Mouse (Mus musculus) adrenal gland, adult 8-10 months (tissue): ENCODE measurements at regions not wholly inside any gene's neighbourhood (a gene's known extent, or its start where the extent isn't known, plus 50 kb on each side); places are given as distances from the start of the nearest gene placed in this dataset.
A peak's percentile ranks its signal among the peaks of the same experiment; 100 is the strongest.

Experiments used
- DNase-seq: peaks from one replicate; pipeline ENCODE4 v3.0.0; 2022

DNA sequence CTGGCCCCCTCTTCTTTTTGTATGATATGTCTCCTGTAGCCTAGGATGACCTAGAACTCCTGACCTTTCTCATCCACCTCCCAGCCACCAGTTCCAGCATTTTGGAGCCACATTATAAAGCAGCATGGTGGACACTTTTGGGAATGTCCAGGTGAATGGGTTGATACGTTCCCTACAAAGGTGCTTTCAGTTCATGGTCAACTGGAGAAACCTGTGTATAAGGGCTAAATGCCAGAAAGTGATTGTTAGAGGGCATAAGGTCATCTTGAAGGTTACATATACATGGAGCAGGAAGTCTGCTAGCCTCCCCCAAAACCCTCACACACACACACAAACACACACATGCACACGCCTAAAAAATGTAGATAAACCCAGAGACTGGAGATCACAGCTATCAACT lies 86.1 kb upstream of the Tbx3 start:
- DNase-seq = no peak

DNA sequence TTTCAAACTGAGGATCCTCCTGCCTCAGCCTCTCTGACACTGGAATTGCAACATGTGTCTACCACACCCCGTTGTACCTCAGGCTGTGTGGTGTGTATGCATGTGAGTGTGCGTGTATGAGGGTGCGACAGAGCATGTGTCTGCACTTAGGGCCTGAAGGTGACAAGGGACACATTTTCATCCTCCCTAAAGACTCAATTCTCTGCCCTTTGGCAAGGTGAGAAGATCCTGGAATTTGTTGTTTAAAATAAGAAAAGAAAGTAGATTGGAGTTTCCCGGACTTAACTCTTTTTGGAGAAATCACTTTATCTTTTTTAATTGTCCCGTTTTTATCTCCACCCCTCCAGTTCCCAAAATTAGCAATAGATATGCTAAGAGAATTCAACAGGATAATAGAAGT lies 85.6 kb upstream of the Tbx3 start:
- DNase-seq = no peak

DNA sequence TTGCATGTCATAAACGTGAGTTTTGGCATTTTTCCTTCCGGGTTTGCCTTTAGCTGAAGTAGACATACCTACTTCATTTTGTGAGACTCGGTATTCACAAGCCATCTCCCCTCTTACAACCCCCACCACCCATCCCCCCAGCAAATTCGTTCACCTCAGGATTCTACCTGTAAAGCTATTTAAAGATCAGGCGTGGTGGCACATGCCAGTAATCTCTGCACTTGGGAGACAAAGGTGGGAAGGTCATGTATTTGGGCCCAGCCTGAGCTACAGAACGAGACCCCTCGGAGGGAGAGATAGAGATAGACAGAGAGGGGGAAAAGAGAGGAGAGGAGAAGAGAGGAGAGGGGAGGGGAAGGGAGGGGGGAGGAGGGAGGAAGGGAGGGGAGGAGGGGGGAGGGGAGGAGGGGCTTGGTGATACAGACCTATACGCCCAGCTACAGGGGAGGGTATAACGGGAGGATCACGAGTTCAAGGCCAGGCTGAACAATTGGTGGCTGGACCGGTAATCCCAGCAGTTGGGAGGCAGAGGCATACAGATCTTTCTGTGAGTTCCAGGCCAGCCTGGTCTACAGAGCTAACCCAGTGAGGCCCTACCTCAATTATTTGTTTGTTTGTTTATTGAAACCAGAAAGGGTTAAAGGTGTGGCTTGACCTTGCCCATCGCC lies 83.9 kb upstream of the Tbx3 start:
- DNase-seq = no peak

DNA sequence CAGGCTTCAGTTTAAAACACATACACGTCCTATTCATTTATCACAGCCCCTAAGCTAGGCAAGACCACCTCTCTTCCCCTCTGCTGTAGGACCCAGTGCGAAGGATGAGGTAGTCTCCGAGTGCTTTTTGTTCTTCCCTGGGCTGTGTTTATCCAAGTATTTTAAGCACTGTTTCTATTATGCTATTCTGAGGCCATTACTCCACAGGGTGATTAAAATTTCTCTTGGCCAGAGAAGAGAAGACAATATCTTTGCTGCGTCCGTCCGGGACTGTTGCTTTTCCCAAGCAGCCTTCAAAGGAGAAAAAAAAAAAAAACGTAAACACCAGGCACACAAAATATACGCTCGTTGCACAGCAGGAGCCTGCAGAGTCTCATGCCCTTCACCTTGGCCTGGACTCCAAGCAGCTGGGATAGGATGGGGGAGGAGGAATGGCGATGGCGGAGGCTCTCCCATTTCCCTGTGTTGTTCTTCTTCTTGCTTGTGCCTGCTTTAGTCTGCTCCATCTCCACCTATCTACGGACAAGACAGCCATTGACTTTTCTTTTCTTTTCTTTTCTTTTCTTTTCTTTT lies 83.1 kb upstream of the Tbx3 start:
- no peak for DNase-seq

DNA sequence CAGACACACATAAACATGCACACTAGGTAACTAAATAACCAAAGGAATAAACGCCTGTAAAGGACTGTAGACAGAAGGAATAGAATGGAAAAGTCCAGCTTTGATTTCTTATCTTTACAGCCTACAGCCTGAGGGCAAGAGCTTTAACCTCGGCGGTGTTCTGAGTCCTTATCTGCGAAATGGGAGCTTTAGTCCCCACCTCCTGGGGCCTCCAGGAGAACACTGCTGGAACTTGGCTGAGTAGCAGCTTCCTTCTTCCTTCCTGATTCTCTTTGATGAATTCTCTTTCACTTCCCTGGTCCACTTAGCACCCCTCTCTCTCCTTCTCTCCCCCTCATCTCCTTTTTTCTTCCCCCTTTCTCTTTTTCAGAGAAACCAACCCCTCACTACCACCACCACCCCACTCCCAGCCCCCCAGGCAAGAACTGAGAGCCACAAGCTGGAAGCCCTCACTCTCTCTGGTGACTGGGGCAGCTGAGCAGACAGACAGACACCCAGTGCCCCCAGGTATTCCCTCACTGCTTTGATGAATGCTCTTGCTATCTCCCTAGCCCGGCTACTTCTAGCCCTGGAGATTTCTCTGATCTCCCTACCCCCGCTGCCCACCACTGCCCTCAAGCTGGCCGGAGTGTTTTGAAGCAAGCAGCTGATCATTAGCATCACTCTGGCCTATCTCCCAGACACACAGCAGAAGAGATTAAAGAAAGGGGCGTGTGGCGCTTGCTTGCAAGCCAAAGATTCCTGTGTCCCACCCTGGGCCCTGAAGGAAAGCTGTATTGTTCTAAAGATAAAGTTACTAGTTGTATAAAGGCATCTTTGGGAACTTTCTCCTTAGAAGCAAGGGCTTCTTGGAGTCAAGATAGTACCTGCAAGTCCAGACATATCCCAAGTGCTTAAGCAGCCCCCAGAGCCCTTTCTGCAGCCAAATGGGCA lies 81.9 kb upstream of the Tbx3 start:
- DNase-seq = no peak

DNA sequence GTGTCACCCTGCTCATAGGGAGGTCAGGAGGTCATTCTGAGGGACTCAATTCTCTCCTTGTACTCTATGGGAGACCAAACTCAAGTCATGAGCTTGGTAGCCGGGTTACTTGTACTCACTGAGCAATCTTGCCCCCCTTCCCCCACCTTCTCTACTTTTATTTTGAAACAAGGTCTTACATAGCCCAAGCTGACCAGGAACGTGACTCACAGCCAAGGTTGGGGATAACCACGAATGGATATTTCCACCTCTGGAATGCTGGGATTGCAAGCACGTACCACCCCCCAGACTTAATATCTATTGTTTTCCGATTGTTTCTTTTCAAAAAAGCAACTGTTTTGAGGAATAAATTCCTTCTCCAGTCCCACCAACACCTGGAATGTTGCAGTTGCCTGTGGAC lies 79.2 kb upstream of the Tbx3 start:
- DNase-seq = no peak

DNA sequence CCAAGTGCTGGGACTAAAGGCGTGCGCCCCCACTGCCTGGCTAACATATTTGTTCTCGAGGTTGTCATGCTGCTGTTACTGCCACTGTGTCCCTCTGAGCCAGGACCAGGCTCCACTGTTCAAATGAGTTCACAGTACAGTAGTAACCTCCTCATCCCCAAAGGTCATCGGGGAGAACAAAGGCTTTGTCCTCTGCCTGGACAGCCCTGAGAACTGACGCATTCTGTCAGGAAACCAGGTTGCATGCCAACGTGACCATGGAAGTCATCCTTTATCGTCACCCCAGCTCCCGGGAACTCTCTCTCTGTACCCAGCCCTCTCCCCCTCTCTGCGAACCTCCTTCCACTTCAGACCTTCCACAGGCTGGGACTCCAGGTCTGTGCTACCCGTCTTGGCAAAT lies 77.6 kb upstream of the Tbx3 start:
- peak; percentile 75 for DNase-seq

DNA sequence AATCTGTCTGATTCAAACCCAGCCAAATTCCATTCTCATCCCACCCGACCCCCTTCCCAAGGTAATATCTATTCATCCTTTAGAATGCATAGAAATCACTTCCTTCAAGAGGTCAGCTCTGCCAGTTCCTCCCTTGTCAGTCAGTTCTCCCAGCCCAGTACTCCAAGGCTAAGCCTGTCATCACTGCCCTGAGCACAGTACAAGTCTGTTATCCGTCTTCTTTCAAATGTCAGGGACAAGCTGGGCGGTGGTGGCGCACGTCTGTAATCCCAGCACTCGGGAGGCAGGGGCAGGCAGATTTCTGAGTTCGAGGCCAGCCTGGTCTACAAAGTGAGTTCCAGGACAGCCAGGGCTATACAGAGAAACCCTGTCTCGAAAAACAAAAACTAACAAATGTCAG lies 75.9 kb upstream of the Tbx3 start:
- DNase-seq = peak; percentile 64

DNA sequence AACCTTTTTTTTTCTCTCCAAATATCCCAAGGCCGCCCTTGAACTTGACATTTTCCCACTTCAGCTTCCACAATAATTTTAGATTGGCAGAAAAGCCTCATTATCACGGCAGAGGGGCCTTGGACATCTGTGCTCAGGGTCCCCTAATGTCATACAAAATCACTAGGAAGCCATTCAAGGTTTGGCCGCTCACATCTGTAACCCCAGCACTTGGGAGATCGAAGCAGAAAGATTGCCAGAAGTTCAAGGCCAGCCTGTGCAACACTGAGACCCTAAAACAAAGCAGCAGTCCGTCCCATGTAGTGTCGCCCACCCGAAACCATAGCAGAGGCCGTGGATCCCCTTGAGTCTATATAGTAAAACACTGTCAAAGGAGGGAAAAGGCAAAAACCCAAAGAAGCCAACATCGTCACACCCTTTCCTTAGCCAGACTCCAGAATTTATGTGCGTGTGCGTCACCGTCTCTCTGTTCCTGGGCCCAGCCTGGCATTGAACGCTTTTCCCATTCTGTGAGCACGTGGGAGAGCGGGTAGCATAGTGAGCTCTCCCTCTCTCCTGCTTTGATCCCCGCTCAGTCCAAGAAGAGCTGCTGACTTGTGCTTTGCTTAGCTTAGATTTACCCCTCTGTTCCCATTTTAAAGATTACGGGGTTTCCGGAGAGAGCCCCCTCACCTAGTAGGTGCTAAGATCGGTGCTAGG lies 74.0 kb upstream of the Tbx3 start:
- peak; percentile 84 for DNase-seq

DNA sequence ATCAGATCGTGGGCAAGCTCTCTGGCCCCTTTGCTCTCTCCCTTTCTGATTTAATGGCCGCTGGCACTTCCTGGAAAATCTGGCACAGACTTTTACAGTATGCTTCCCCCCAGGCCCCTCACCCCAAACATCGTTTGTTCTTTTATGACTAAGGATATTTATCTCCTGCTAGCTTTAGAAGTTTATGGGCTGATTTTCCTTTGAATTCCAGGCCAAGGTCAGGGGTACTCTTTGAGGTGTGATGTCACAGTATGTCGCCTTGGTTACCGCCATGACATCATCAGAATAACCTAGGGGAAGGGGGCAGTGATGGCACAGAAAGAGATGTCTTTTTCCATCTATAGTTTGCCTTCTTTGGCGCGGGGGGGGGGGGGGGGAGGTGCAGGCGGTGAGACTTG lies 73.5 kb upstream of the Tbx3 start:
- DNase-seq = peak; percentile 57

DNA sequence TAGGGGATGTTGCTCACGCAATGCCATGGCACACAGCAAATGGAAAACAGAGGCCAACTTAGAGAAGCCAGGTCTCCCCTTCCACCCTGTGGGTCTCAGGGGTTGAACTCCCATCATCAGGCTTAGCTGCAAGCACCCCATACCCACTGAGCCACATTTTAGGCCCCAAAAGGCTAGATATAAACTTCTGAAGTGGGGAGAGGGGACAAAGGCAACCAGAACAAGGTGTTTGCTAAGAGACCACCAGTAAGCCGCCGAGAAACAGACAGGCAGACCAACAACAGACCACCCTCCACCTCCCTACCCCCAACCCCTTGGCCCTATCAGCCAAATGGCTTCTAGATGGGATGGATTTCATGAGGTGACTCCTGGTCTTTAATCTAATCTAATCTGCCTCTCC lies 72.9 kb upstream of the Tbx3 start:
- DNase-seq = no peak

DNA sequence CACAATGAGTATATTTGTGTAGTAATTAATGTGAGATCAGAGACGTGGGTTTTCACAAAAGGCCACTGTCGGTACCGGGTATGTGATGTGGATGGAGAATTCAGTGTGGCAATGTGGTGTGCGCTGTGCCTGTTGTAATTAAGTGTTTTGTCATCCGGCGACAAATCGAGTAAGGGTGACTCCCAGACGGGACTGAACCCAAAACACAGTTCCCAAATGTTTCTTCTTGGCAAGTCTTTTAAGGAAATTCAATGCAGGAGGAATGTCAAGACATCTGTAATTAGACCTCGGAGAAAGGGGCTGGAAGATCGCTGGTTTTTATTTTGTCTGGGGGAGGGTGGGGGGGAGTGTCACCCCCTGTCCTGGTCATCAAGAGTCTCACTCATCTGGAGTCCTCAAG lies 72.3 kb upstream of the Tbx3 start:
- DNase-seq = no peak

DNA sequence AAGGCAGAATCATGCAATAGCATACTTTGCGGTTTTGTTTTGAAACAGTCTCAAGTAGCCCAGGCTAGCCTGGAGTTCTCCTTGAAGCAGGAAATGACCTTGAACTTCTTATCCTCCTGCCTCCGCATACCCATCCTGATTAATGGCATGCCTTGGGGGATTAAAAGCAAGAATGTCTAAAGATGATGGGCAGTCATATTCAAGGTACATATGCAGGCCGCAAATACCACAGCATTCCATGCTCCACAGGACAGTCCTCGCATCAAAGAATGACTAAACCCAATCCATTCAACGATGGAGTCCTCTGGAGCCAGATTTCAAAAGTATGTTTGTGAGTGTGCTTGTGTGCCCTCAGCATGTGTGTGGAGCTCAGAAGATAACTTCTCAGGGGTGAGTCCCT lies 69.1 kb upstream of the Tbx3 start:
- no peak for DNase-seq

DNA sequence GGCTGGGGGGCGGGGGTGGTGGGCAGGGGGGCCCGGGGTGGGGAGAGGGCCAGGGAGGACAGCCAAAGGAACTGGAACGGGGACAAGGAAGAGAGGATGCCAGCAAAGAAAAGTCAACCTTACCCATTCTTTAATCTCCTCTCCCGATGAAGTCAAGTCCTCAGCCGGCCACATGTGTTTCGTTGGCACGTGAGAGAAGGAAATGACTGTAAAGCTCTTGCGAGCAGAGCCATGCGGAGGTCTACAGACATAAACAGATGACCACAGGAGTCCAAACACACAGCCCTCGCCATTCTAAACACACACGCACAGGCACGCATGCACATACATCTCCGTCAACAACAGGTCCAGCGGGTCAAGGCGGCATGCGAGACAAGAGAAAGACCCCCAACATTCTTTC lies 68.5 kb upstream of the Tbx3 start:
- DNase-seq = no peak

DNA sequence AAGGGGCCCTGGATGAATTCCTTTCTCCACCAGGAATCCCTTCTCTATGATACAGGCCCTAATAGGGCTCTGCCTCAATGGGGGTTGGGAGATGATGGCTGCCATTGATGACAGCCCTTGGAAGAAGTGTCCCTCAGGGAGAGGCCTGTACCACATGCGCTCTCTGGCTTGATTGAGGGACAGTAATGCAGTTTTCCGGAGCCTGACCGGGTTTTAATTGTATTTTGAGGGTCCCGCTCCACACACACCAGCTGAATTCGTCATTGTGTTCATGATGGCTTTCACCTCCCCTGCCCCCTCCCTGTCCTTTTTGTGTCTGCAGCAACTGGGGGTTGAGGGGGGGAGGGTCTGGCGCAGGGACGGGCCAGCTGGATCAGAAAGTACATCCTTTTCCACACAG lies 65.0 kb upstream of the Tbx3 start:
- DNase-seq = no peak

DNA sequence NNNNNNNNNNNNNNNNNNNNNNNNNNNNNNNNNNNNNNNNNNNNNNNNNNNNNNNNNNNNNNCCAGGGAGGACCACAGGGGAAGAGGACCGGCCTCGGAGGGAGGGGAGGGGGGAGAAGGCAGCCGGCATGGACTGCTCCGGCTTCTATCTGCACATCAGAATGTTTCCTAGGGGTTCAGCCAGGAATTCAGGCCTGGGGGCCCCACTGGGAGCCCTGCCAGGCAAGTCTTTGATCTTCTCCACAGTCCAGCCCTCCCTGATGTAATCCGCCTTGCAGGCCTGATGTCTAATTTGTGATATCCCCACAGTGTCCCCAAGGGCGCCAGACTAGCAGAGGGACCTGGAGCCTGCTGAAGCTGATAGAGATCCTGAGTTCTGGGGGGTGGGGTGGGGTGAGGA lies 57.1 kb upstream of the Tbx3 start:
- peak; percentile 65 for DNase-seq

DNA sequence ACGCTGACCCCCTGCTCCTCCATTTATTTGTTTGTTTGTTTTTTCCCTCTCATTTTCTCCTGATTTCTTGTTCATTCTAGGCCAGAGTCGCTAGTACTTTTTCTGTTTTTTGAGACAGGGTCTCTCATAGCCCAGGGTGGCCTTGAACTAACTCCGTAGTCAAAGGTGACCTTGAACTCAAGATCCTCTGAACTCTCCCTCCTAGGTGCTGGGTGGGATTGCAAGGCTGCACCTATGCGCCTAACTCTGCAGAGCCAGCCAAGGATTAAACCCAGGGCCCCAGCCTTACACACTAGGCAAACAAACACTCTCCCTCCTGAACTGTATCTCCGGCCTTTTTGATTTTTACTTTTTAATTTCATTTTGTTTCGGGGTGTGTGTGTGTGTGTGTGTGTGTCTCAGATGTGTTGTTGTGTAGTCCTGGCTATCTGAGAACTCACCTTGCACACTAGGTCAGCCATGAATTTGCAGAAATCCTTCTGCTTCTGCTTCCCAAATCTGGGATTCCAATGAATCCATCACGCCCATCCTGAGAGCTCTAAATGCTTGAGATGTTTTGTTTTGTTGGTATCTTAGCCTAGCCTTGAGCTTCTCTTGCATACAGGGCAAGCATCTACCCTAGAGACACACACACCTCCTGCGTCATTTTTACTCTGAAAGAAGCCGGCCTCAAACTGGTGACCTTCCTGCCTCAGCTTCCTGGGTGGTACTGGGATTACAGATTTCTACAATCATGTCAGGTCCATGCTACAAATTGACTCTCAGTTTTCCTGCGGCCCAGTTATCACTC lies 56.3 kb upstream of the Tbx3 start:
- no peak for DNase-seq

DNA sequence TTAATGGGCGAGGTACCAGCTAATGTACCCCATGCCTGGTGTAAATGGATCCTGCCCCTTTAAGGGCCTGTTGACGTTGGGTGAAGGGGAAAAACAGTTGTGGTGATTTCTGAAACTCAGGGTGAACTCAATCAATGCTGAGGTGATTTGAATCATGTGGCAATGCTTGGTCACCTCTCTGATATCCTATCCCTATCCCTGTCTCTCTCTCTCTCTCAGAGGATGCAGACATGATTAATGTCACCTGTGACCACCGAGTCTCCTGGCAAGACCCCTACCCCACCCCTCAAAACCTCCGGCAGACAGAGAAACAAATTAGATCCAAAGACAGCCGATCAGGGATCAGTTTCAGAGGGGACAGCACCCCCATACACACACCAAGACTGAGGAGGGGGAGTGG lies 54.8 kb upstream of the Tbx3 start:
- no peak for DNase-seq

DNA sequence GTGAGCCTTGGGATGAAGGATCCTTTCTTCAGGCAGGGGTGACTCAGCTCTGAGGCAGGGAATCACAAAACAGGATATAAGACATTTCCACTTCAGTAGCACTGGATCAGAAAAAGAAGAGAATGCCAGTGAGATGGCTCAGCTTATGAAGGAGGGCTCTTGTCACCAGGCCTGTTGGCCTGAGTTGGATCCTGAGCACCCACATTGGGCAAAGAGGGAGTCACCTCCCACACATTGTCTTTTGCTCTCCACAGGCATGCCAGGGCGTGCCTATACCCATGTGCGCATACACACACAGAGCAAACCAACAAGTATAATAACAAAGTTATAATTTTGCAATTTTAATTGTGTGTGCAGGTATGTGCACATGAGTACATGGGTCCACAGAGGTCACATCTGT lies 52.6 kb upstream of the Tbx3 start:
- DNase-seq = no peak

DNA sequence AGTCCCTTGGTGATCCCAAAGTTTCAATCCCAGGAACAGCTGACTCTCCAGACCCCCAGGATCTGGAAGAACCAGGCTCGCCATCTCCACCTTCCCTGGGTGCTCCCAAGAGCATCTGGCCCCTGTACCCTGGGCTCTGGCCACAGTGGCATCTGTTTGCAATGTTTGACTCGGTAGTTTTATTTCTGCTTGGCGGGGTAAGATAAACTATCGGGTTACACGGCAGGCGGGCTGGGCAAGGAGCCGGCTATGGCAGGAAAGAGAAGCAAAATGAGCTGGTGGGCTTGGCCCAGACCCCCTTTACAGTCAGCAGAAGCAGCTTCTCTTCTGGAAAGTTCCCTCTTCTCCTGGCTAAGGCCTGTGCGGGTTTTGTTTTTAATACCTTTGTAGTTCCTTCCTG lies 50.6 kb upstream of the Tbx3 start:
- no peak for DNase-seq
